Mouse (Mus musculus): ENCODE results near the gene Phc1. TPM values are rescaled to one million over a fixed set of nuclear protein-coding genes. Genes with fewer than 3 reads are reported as not detected.

Gene Phc1
- polyA plus RNA-seq, 1 experiment, result 10.5 TPM

GRCm38 (mm10) chr6:122304355-122304754 is 36.0 kb downstream of the Phc1 start:
- H3K27ac ChIP-seq (ENCODE audit: insufficient read depth, low read depth, low read length), result no peak overlapping the region
- H3K27me3 ChIP-seq (ENCODE audit: control insufficient read depth, insufficient read depth, low read length), result no peaks in the 10 kb centered on the region
- TF ChIP-seq CTCF (IDR thresholded peaks at IDR 0.05; ENCODE audit: extremely low read depth, insufficient read length, insufficient replicate concordance, low read depth, low read length), result peak; percentile 76; the same call in 1 of the 2 replicates
- TF ChIP-seq POLR2A (IDR thresholded peaks at IDR 0.05; ENCODE audit: low read depth, low read length), result no peak
- no peaks in the 10 kb centered on the region for H3K4me1 ChIP-seq (ENCODE audit: control insufficient read depth, insufficient read depth, insufficient read length, low read length)
- WGBS, result 29% methylated on average over 6 of the region's 6 CpGs
- H3K36me3 ChIP-seq (ENCODE audit: control insufficient read depth, insufficient read depth, low read length), result no peaks in the 10 kb centered on the region
- no peak overlapping the region for H3K4me3 ChIP-seq (ENCODE audit: low read depth, low read length)

DNA sequence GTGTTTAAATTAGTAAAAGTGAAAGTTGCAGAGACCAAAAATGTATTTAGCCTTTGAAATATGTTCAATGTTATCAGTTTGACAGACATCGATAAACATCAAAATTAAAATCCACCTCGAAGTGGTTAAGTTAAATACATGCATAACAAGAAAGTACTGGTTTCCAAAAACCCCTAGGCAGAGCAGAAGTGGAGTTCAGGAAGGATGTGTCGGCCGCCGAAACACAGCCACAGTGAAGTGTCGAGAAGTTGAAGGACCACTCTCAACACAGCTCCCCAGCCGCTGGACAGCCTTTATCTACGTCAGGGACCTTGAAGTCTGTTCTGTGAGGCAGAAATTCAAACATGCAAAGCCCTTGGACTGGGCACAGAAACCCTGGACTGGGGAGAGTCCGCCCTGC is 36.8 kb downstream of the Phc1 start:
- 72% methylated on average over 9 of the region's 9 CpGs for WGBS
- no peak overlapping the region for H3K4me3 ChIP-seq (ENCODE audit: low read depth, low read length)
- H3K27ac ChIP-seq (ENCODE audit: insufficient read depth, low read depth, low read length), result no peak overlapping the region
- TF ChIP-seq CTCF (IDR thresholded peaks at IDR 0.05; ENCODE audit: extremely low read depth, insufficient read length, insufficient replicate concordance, low read depth, low read length) (no peak), POLR2A (IDR thresholded peaks at IDR 0.05; ENCODE audit: low read depth, low read length) (no peak)
- no peaks in the 10 kb centered on the region for H3K27me3 ChIP-seq (ENCODE audit: control insufficient read depth, insufficient read depth, low read length)
- no peaks in the 10 kb centered on the region for H3K4me1 ChIP-seq (ENCODE audit: control insufficient read depth, insufficient read depth, insufficient read length, low read length)
- no peaks in the 10 kb centered on the region for H3K36me3 ChIP-seq (ENCODE audit: control insufficient read depth, insufficient read depth, low read length)

- WGBS, result 68% methylated on average over 4 of the region's 4 CpGs
- H3K4me3 ChIP-seq (ENCODE audit: low read depth, low read length), result no peak overlapping the region
Observed at GRCm38 (mm10) chr6:122302661-122303060, 37.7 kb downstream of the Phc1 start.

GRCm38 (mm10) chr6:122302121-122302520 is 38.2 kb downstream of the Phc1 start:
- H3K36me3 ChIP-seq (ENCODE audit: control insufficient read depth, insufficient read depth, low read length), result no peaks in the 10 kb centered on the region
- WGBS, result 84% methylated on average over 1 of the region's 1 CpGs
- 0 out of 2 replicates have a peak, but pooled peaks cover under 1% of the 10 kb centered on the region for H3K27me3 ChIP-seq (ENCODE audit: control insufficient read depth, insufficient read depth, low read length)
- H3K4me1 ChIP-seq (ENCODE audit: control insufficient read depth, insufficient read depth, insufficient read length, low read length), result no peaks in the 10 kb centered on the region
- TF ChIP-seq CTCF (IDR thresholded peaks at IDR 0.05; ENCODE audit: extremely low read depth, insufficient read length, insufficient replicate concordance, low read depth, low read length) (no peak), POLR2A (IDR thresholded peaks at IDR 0.05; ENCODE audit: low read depth, low read length) (no peak)
- no peak overlapping the region for H3K4me3 ChIP-seq (ENCODE audit: low read depth, low read length)
- no peak overlapping the region for H3K27ac ChIP-seq (ENCODE audit: insufficient read depth, low read depth, low read length)

More at GRCm38 (mm10) chr6:122302661-122303060, 37.7 kb downstream of the Phc1 start:
- TF ChIP-seq CTCF (IDR thresholded peaks at IDR 0.05; ENCODE audit: extremely low read depth, insufficient read length, insufficient replicate concordance, low read depth, low read length), result no peak
- no peak overlapping the region for H3K27ac ChIP-seq (ENCODE audit: insufficient read depth, low read depth, low read length)
- no peaks in the 10 kb centered on the region for H3K4me1 ChIP-seq (ENCODE audit: control insufficient read depth, insufficient read depth, insufficient read length, low read length)
- H3K27me3 ChIP-seq (ENCODE audit: control insufficient read depth, insufficient read depth, low read length), result no peaks in the 10 kb centered on the region
- no peaks in the 10 kb centered on the region for H3K36me3 ChIP-seq (ENCODE audit: control insufficient read depth, insufficient read depth, low read length)

DNA sequence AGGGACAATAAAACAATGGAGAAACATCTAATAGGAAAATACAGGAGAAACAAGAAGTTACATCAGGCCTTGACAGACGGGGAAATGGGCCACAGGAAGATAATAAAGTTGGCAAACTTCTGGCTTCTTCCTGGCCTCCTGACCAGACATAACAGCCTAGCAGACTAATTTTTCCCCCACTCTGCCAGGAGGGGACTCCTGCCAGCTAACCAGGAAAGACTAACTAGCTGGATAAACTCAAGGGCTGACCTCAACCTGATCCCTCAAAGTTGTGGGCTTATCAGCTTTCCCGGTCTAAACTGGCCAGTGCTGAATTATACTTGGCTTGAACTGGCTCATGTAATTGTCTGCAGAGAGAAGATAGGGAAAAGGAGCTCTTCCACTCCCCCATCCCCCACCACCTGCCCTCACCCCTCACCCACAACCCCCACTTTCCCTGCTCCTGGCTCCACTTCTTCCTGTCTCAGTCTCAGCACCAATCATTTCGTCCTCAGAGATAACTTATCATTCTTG is 40.7 kb downstream of the Phc1 start:
- Histone ChIP-seq H3K4me1 (ENCODE audit: control insufficient read depth, insufficient read depth, insufficient read length, low read length) (no peaks in the 10 kb centered on the region), H3K4me3 (ENCODE audit: low read depth, low read length) (no peak overlapping the region), H3K36me3 (ENCODE audit: control insufficient read depth, insufficient read depth, low read length) (no peaks in the 10 kb centered on the region), H3K27me3 (ENCODE audit: control insufficient read depth, insufficient read depth, low read length) (peaks cover 4% of the 10 kb centered on the region; the same call in 1 of the 2 replicates), H3K27ac (ENCODE audit: insufficient read depth, low read depth, low read length) (no peak overlapping the region)
- 31% methylated on average over 3 of the region's 3 CpGs for WGBS
- TF ChIP-seq POLR2A (IDR thresholded peaks at IDR 0.05; ENCODE audit: low read depth, low read length) (no peak), CTCF (IDR thresholded peaks at IDR 0.05; ENCODE audit: extremely low read depth, insufficient read length, insufficient replicate concordance, low read depth, low read length) (no peak)

DNA sequence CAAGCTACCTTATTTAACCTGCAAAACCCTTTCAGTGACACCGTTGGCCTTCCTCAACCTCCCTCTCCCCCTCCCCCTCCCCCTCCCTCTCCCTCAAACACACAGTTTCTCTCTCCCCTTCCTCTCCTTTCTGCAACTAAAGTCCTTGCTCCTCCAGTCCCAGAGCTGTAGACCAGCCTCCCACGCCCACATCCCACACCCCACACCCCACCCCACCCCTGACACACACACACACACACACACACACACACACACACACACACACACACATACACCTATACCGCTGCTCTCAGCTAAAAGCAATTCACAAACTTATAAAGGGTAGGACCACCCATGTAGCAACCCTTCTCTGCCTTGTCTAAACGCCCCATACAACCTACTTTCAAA is 42.1 kb downstream of the Phc1 start:
- H3K4me3 ChIP-seq (ENCODE audit: low read depth, low read length), result no peak overlapping the region
- 52% methylated on average over 3 of the region's 4 CpGs for WGBS
- H3K27me3 ChIP-seq (ENCODE audit: control insufficient read depth, insufficient read depth, low read length), result peaks cover 4% of the 10 kb centered on the region; the same call in 1 of the 2 replicates
- H3K27ac ChIP-seq (ENCODE audit: insufficient read depth, low read depth, low read length), result no peak overlapping the region
- no peaks in the 10 kb centered on the region for H3K4me1 ChIP-seq (ENCODE audit: control insufficient read depth, insufficient read depth, insufficient read length, low read length)
- H3K36me3 ChIP-seq (ENCODE audit: control insufficient read depth, insufficient read depth, low read length), result no peaks in the 10 kb centered on the region
- TF ChIP-seq POLR2A (IDR thresholded peaks at IDR 0.05; ENCODE audit: low read depth, low read length) (no peak), CTCF (IDR thresholded peaks at IDR 0.05; ENCODE audit: extremely low read depth, insufficient read length, insufficient replicate concordance, low read depth, low read length) (no peak)

GRCm38 (mm10) chr6:122297279-122298222 is 42.8 kb downstream of the Phc1 start:
- H3K36me3 ChIP-seq (ENCODE audit: control insufficient read depth, insufficient read depth, low read length), result no peaks in the 10 kb centered on the region
- H3K4me3 ChIP-seq (ENCODE audit: low read depth, low read length), result peak overlapping the region; percentile 66
- 10% methylated on average over 25 of the region's 25 CpGs for WGBS
- H3K27ac ChIP-seq (ENCODE audit: insufficient read depth, low read depth, low read length), result no peak overlapping the region
- H3K4me1 ChIP-seq (ENCODE audit: control insufficient read depth, insufficient read depth, insufficient read length, low read length), result no peaks in the 10 kb centered on the region
- no peak for TF ChIP-seq CTCF (IDR thresholded peaks at IDR 0.05; ENCODE audit: extremely low read depth, insufficient read length, insufficient replicate concordance, low read depth, low read length)
- TF ChIP-seq POLR2A (IDR thresholded peaks at IDR 0.05; ENCODE audit: low read depth, low read length), result no peak
- peaks cover 4% of the 10 kb centered on the region; the same call in 1 of the 2 replicates for H3K27me3 ChIP-seq (ENCODE audit: control insufficient read depth, insufficient read depth, low read length)
